Mouse (Mus musculus) small intestine, adult 2 months (tissue): ENCODE measurements around the gene Rcn3. TPM values are rescaled to one million over a fixed set of nuclear protein-coding genes. Genes with fewer than 3 reads are reported as not detected.
"Not testable (repeated sequence)": the region's sequence is repeated elsewhere in the genome, so short reads cannot be mapped to it uniquely, and the experiment has no call there.

Experiments
- H3K27ac ChIP-seq: fragments of 200-500 bp; 2 replicates; pipeline ENCODE4 v1.5.1; 2012; ENCODE audit warnings: low read depth, low read length, control low read depth, inconsistent platforms; ENCODE audit not compliant: insufficient read depth
- H3K27me3 ChIP-seq: fragments of 200-500 bp; 2 replicates; pipeline ENCODE4 v1.6.1; 2012; ENCODE audit warnings: mild to moderate bottlenecking, moderate library complexity, low read length, inconsistent platforms; ENCODE audit not compliant: control insufficient read depth, insufficient read depth
- H3K36me3 ChIP-seq: fragments of 200-500 bp; 2 replicates; pipeline ENCODE4 v1.6.1; 2012; ENCODE audit warnings: mild to moderate bottlenecking, low read length, control low read depth, inconsistent platforms; ENCODE audit not compliant: control insufficient read depth, insufficient read depth
- H3K4me1 ChIP-seq: fragments of 200-500 bp; 2 replicates; pipeline ENCODE4 v1.6.1; 2012; ENCODE audit warnings: low read length, inconsistent platforms, mixed read lengths; ENCODE audit not compliant: control insufficient read depth, insufficient read depth, insufficient read length
- H3K4me3 ChIP-seq: fragments of 200-500 bp; 2 replicates; pipeline ENCODE4 v1.5.1; 2012; ENCODE audit warnings: low read depth, mild to moderate bottlenecking, control low read depth, inconsistent platforms, low read length, moderate library complexity
- CTCF ChIP-seq: fragments of 200-500 bp; IDR thresholded peaks from 2 replicates; pipeline ENCODE4 v1.5.1; 2012; ENCODE audit warnings: low read depth, mild to moderate bottlenecking, control low read depth, inconsistent platforms, low read length, moderate library complexity, mixed read lengths; ENCODE audit not compliant: insufficient replicate concordance, insufficient read length; ENCODE audit errors: extremely low read depth
- POLR2A ChIP-seq: fragments of 200-500 bp; IDR thresholded peaks from 2 replicates; pipeline ENCODE4 v1.6.1; 2012; ENCODE audit warnings: low read depth, mild to moderate bottlenecking, control low read depth, inconsistent platforms, low read length, moderate library complexity
- WGBS: fragments of 180-500 bp; shearing (Covaris S2); methylation state at CpG from one replicate; pipeline ENCODE4 v1.1.7; 2018; 5-methylcytosine and 5-hydroxymethylcytosine counted together
- polyA plus RNA-seq: library from polyadenylated mRNA; depleted of rRNA; stranded (reverse); fragments of >200 nt; gene quantifications from 2 replicates; pipeline ENCODE4 v1.2.3, GENCODE M21; 2012

Rcn3 gene
- polyA plus RNA-seq, 1 experiment = 49.9 TPM

DNA sequence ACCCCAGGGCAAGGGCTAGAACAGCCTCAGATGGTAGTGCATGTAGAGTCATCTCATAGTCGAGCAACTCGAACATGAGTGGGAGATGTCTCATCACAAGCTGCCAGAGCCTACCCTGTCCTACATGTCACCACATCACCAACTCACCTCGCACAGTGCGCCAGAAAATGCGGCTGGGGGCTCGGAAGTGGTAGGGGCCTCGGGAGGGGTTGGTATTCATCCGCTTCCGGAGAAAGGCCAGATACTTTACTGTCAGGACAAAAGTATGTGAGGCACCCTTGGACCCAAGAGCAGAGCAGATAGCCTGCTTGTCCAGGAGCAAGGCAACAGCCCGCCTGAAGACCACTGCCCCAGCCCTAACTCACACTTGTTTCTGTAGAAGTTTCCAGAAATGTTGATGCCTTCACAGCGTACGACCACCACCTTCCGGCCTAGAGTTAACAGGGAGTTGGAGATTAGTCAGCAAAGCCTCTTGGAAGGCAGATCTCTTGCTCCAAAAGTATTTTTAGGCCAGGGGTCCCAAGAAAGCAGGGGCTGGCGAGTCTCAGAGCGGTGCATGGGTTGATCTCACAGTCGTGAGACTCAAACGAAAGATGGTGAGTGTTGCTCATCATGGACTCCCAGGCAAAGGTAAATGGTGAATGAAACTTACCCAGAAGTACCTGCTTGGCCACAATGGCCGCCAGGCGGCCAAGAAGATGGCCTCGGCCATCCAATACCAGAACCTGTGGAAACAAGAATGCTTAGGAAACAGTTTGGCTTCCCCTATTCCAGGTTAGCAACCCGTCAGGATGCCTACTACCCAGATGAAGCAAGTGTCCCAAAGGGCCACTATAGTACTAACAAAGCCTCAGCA lies 35.1 kb upstream of the Rcn3 start:
- Histone ChIP-seq H3K4me3 (peak overlapping the region; percentile 80), H3K27me3 (no peaks in the 10 kb centered on the region), H3K4me1 (peaks cover 12% of the 10 kb centered on the region; the same call in 1 of the 2 replicates), H3K27ac (peak overlapping the region; percentile 67; the same call in 1 of the 2 replicates), H3K36me3 (peaks cover 33% of the 10 kb centered on the region)
- 16% methylated on average over 21 of the region's 21 CpGs for WGBS
- no peak for TF ChIP-seq POLR2A
- peak; percentile 37; the same call in 1 of the 2 replicates for TF ChIP-seq CTCF

DNA sequence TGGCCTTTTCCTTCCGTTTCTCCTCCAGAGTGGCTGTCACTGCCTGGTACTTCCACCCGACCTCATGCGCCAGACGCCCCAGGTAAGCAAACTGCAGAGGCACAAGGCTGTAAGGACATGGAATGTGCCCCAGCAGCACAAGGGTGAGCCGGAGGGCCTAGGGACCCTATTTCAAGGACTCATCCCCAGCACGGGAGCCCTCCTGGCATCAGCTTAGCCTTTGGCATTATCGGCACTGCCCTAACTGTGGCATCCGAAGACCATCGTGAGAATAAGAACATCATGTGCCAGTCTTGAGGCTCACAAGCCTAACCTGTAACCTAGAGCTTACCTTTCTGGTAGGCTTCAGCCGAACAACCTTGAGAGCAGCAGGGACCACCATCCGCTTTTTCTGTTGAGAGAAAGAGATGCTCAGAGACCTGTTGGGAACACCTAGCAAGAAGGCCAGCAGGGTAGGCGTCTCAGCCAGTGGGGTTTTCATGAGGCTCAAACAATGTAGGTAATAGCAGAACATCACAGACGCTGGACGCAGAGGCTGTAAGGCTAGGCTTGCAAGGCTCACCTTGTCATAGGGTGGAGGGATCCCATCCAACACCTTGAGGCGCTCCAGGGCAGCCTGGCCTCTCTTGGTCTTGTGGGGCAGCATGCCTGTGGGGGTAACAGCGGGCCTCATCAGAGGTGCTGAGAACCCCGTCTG lies 34.3 kb upstream of the Rcn3 start:
- no peak for TF ChIP-seq CTCF
- no peak for TF ChIP-seq POLR2A
- Histone ChIP-seq H3K36me3 (peaks cover 40% of the 10 kb centered on the region), H3K4me3 (peak overlapping the region; percentile 80), H3K27me3 (no peaks in the 10 kb centered on the region), H3K4me1 (peaks cover 18% of the 10 kb centered on the region; the same call in 1 of the 2 replicates), H3K27ac (peak overlapping the region; percentile 9; the same call in 1 of the 2 replicates)
- 58% methylated on average over 17 of the region's 17 CpGs for WGBS

DNA sequence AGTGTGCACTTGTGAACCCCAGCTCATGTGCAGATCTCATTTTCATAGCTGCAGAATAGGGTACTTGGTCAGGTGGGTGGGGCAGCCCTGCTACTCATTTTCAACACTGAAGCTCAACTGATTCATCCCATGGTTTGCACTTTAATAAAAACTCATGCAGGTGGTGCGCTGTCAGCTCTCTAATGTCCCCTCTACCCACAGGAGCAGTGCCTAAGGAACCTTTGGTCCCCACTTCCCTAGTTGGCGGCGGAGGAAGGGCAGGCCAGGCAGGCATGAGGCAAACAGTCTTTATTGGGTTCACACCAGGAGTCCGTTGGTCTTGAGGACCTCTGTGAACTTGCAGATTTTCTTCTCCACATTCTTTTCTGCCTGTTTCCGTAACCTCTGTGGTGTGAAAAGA lies 33.6 kb upstream of the Rcn3 start:
- not testable (repeated sequence) for H3K27ac ChIP-seq, H3K4me3 ChIP-seq, H3K27me3 ChIP-seq
- Histone ChIP-seq H3K4me1 (peaks cover 18% of the 10 kb centered on the region; the same call in 1 of the 2 replicates), H3K36me3 (peaks cover 47% of the 10 kb centered on the region)
- WGBS = 52% methylated on average over 5 of the region's 5 CpGs

DNA sequence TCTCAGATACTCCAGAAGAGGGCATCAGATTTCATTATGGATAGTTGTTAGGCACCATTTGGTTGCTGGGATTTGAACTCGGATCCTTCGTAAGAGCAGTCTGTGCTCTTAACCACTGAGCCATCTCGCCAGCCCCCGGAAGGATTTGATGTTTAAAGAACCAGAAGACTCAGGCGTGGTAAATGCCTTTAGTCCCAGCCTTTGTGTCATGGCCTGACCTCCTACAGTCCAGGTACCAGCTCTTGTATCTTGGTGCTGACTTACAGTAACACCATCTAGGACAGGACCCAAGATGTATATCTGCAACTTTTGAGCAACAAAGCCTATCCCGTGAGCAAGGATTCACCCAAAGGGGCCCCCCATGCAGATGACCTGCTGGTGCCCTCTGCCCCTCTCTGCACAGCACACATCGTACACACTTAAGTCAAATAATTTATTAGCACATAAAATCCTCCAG lies 33.2 kb upstream of the Rcn3 start:
- Histone ChIP-seq H3K4me1 (peaks cover 18% of the 10 kb centered on the region; the same call in 1 of the 2 replicates), H3K4me3 (no peak overlapping the region), H3K27ac (no peak overlapping the region), H3K27me3 (no peaks in the 10 kb centered on the region), H3K36me3 (peaks cover 49% of the 10 kb centered on the region)
- 34% methylated on average over 7 of the region's 7 CpGs for WGBS
- no peak for TF ChIP-seq CTCF

DNA sequence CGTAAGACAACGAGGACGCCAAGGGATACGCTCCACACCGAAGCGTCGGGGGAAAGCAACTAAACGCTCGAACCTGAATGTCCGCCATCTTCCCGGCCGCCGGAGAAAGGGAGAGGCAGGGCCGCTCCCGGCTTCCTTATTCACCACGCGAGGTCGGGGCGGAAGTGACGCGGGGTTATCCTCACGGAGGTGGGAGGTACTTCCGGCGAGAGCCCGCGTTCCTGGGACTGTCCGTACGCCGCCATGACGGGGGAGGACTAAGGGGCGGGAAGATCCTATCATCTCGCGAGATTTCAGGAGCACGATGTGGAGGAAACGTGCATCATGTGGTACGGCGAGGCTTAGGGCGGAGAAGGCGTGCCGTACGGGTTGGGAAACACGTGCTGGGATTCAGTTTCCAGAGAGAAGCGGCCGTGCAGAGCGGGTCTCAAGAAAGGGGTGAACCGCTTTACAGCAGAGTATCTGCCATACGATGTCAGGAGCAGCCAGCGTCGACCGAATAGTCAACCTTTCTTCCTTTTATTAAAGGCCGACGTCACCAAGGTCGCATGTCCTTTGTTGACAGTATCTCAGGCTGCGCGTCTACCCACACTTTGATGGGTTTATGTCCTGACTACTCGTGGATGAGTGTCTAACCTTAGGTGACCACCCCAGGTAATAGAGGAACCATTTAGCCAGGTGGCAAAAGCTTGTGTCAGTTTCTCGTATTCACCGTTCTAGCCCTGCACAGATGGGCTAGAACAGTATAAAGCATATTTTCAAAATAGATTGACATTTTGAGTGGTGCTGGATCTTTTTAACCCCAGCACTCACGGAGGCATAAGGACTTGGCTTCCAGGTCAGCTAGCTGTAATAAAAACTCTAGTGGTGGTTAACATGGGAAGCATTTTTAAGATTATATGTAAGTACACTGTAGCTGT lies 32.5 kb upstream of the Rcn3 start, which contains the start of gene Rps11:
TSS of gene Rps11 (minus strand) at position 216 of the 920 bp plus-strand sequence.
- under 1% methylated on average over 59 of the region's 59 CpGs for WGBS
- Histone ChIP-seq H3K4me1 (peaks cover 20% of the 10 kb centered on the region; the same call in 1 of the 2 replicates), H3K36me3 (peaks cover 49% of the 10 kb centered on the region), H3K4me3 (peak within 1 kb of the TSS; percentile 69), H3K27ac (peak within 1 kb of the TSS; percentile 75), H3K27me3 (no peaks in the 10 kb centered on the region)
- TF ChIP-seq CTCF (no peak), POLR2A (peak; percentile 51; the same call in 1 of the 2 replicates)

DNA sequence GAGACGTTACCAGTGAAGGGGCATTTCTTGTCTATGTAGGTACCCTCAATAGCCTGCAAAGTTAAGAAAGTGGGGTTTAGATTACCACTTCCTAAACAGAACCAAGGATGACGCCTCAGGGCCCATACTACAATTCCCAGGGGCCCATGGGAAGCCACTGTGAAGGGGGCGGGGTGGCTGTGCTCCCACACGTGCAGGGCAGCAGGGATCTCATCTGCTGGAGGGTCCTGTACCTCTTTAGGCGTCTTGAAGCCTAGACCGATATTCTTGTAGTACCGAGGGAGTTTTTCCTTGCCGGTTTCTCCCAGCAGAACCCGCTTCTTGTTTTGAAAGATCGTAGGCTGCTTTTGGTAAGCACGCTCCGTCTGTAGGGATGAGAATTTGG lies 31.2 kb upstream of the Rcn3 start:
- TF ChIP-seq POLR2A = no peak
- TF ChIP-seq CTCF = no peak
- peaks cover 22% of the 10 kb centered on the region; the same call in 1 of the 2 replicates for H3K4me1 ChIP-seq

More for the DNA sequence above, 31.2 kb upstream of the Rcn3 start:
- Histone ChIP-seq H3K4me3 (peak overlapping the region; percentile 69), H3K27ac (peak overlapping the region; percentile 75; the same call in 1 of the 2 replicates), H3K27me3 (no peaks in the 10 kb centered on the region), H3K36me3 (peaks cover 49% of the 10 kb centered on the region)
- 6% methylated on average over 12 of the region's 12 CpGs for WGBS
